ENCODE assay signal across 24 mouse cellular contexts in the genomic region with DNA sequence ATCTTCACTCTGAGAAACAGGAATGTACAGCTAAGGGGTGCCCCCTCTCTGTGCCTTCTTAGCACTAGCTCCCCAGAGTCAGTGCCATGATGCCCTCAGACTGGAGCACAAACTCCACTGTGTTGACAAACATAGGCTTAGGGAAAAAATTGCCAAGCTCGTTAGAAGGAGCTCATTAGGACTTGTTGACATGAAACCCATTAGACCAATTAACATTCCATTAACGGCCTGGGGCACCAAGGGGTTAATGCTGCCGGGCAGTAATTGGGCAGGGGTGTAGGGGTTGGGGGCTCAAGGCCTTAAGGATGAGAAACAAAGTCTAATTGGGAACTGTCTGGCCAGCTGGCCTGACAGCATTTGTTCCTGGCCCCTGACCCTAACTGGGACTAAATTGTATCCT.
DNase-seq lines count a peak whose midpoint lies in the region; ATAC-seq and TF ChIP-seq lines count a peak whose summit lies in the region.
"Had no signal": no experiment of that assay in that cellular context is flagged by ENCODE, and none has a peak within 500 bp of the region (broad histone marks: within the 10 kb centered on the region; RNA-seq: fewer than 3 reads in every experiment).

No protein-coding gene starts in this region.

- DNase-seq in forebrain, postnatal 0 days: no peak
- DNase-seq in Muller cell, postnatal 12 days (ENCODE audit: inconsistent ontology term): peak; percentile 41
- peak; percentile 59 for DNase-seq in embryo, embryonic 10.5 days (ENCODE audit: low spot score)
- peak; percentile 13 for DNase-seq in forelimb bud, embryonic 11.5 days (ENCODE audit: low read depth, low spot score)
- DNase-seq in cerebellum, postnatal 14 days: no peak
- DNase-seq in gastrocnemius, adult 18-20 months (ENCODE audit: low spot score): no peak
- DNase-seq: adrenal gland, postnatal 25 days; cerebellum, adult 18-20 months; cerebellum, postnatal 10 days; heart, postnatal 14 days; kidney, adult 11 months; kidney, postnatal 14 days; liver; lung, adult 2 months; lung, postnatal 14 days had no signal

- ATAC-seq in forebrain, embryonic 12.5 days (ENCODE audit: low FRiP score): peak; percentile 19; the same call in 1 of the 2 replicates
- no peak for ATAC-seq in forebrain, postnatal 0 days
- ATAC-seq: CD4-positive, CD25-positive, alpha-beta regulatory T cell, adult 4 months; inflammation-experienced regulatory T-cells, adult 6 months had no signal

- H3K27me3 ChIP-seq in forebrain, embryonic 12.5 days: 0 out of 2 replicates have a peak, but pooled peaks cover 8% of the 10 kb centered on the region
- no peaks in the 10 kb centered on the region for H3K27me3 ChIP-seq in forebrain, postnatal 0 days (ENCODE audit: insufficient read depth, low read length)
- H3K27me3 ChIP-seq: embryonic facial prominence, embryonic 15.5 days; hindbrain, embryonic 15.5 days; neural tube, embryonic 12.5 days had no signal

- H3K27ac ChIP-seq in forebrain, embryonic 12.5 days: no peak overlapping the region
- no peak overlapping the region for H3K27ac ChIP-seq in forebrain, postnatal 0 days (ENCODE audit: low read depth, low read length)
- H3K27ac ChIP-seq: embryonic facial prominence, embryonic 15.5 days; hindbrain, embryonic 15.5 days; liver, embryonic 14.5 days; neural tube, embryonic 12.5 days had no signal

- H3K9ac ChIP-seq in forebrain, embryonic 12.5 days: no peak overlapping the region
- H3K9ac ChIP-seq in forebrain, postnatal 0 days: no peak overlapping the region
- H3K9ac ChIP-seq: embryonic facial prominence, embryonic 15.5 days; hindbrain, embryonic 15.5 days; liver, embryonic 14.5 days; neural tube, embryonic 12.5 days had no signal

- no peak overlapping the region for H3K4me3 ChIP-seq in forebrain, embryonic 12.5 days (replicated peaks)
- H3K4me3 ChIP-seq in forebrain, postnatal 0 days (ENCODE audit: low read depth, low read length): no peak overlapping the region
- H3K4me3 ChIP-seq: embryonic facial prominence, embryonic 15.5 days; hindbrain, embryonic 10.5 days; hindbrain, embryonic 15.5 days; myocyte; neural tube, embryonic 12.5 days had no signal

- 0 out of 2 replicates have a peak, but pooled peaks cover 4% of the 10 kb centered on the region for H3K36me3 ChIP-seq in forebrain, embryonic 12.5 days (replicated peaks)
- H3K36me3 ChIP-seq in forebrain, postnatal 0 days (ENCODE audit: insufficient read depth): no peaks in the 10 kb centered on the region; the same call in 1 of the 2 replicates
- H3K36me3 ChIP-seq: embryonic facial prominence, embryonic 15.5 days; hindbrain, embryonic 15.5 days; neural tube, embryonic 12.5 days had no signal

- peaks cover 46% of the 10 kb centered on the region for H3K4me1 ChIP-seq in forebrain, embryonic 12.5 days
- no peaks in the 10 kb centered on the region for H3K4me1 ChIP-seq in forebrain, postnatal 0 days (ENCODE audit: insufficient read depth)

- H3K9me3 ChIP-seq in forebrain, embryonic 12.5 days: no peaks in the 10 kb centered on the region
- no peaks in the 10 kb centered on the region for H3K9me3 ChIP-seq in forebrain, postnatal 0 days (ENCODE audit: low read length)
- H3K9me3 ChIP-seq: embryonic facial prominence, embryonic 15.5 days; hindbrain, embryonic 10.5 days; hindbrain, embryonic 15.5 days; neural tube, embryonic 12.5 days had no signal

- 2% methylated on average over 3 of the region's 3 CpGs for WGBS in forebrain, embryonic 12.5 days
- 3% methylated on average over 3 of the region's 3 CpGs for WGBS in forebrain, postnatal 0 days

- H3K4me2 ChIP-seq in forebrain, embryonic 12.5 days: no peak overlapping the region
- H3K4me2 ChIP-seq in forebrain, postnatal 0 days (ENCODE audit: low read depth): no peak overlapping the region
- H3K4me2 ChIP-seq: embryonic facial prominence, embryonic 15.5 days; hindbrain, embryonic 15.5 days; neural tube, embryonic 12.5 days had no signal

- no peak for TF ChIP-seq CTCF in forebrain, postnatal 0 days (IDR thresholded peaks at IDR 0.05; ENCODE audit: low read depth)

Comparison
In these comparisons a context has a peak if more than half of its experiments do, and no peak if none do; other contexts are left out.
1. DNase-seq: peak in Muller cell, postnatal 12 days (single experiment), embryo, embryonic 10.5 days (single experiment) and forelimb bud, embryonic 11.5 days (single experiment); none in forebrain, postnatal 0 days (single experiment), cerebellum, postnatal 14 days (0 of 2) and gastrocnemius, adult 18-20 months (single experiment).